Mouse (Mus musculus) retina, postnatal 7 days (tissue): Measurements from ENCODE around the gene Pcdh20.

ENCODE experiments used
- DNase-seq: peaks from one replicate; pipeline ENCODE4 v3.0.0-alpha.2; 2012; ENCODE audit warnings: low read depth, low spot score

Gene Pcdh20

GRCm38 (mm10) chr14:88470495-88471434 is at the start of gene Pcdh20:
Gene Pcdh20 (minus strand): TSS chr14:88471396.
- DNase-seq = no peak

- no peak for DNase-seq
Observed at GRCm38 (mm10) chr14:88479909-88480308, 8.7 kb upstream of the Pcdh20 start.

GRCm38 (mm10) chr14:88469956-88470355 is 1.2 kb downstream of the Pcdh20 start:
- no peak for DNase-seq

- no peak for DNase-seq
Observed at GRCm38 (mm10) chr14:88469361-88469760, 1.8 kb downstream of the Pcdh20 start.

- DNase-seq = no peak
Observed at GRCm38 (mm10) chr14:88466416-88466815, 4.8 kb downstream of the Pcdh20 start.

- no peak for DNase-seq
Observed at GRCm38 (mm10) chr14:88464356-88464755, 6.8 kb downstream of the Pcdh20 start.

- DNase-seq = no peak
Observed at GRCm38 (mm10) chr14:88463357-88463756, 7.8 kb downstream of the Pcdh20 start.

GRCm38 (mm10) chr14:88462944-88463343 is 8.3 kb downstream of the Pcdh20 start:
- DNase-seq = no peak

GRCm38 (mm10) chr14:88460705-88461104 is 10.5 kb downstream of the Pcdh20 start:
- DNase-seq = no peak

- DNase-seq = no peak
Observed at GRCm38 (mm10) chr14:88443304-88443703, 27.9 kb downstream of the Pcdh20 start.

GRCm38 (mm10) chr14:88429393-88429792 is 41.8 kb downstream of the Pcdh20 start:
- DNase-seq = no peak

GRCm38 (mm10) chr14:88427370-88427769 is 43.8 kb downstream of the Pcdh20 start:
- DNase-seq = no peak
